Mouse (Mus musculus) stomach, postnatal 0 days (tissue): ENCODE data around the gene Eme2. TPM values are rescaled to one million over a fixed set of nuclear protein-coding genes. Genes with fewer than 3 reads are reported as not detected.
A peak's percentile ranks its signal among the peaks of the same experiment; 100 is the strongest.
"Not testable (repeated sequence)": the region's sequence is repeated elsewhere in the genome, so short reads cannot be mapped to it uniquely, and the experiment has no call there.

Experiments
- ATAC-seq: fragments of 200-750 bp; cut with Nextera tagmentation; 2 replicates; pipeline ENCODE4 v1.8.0; 2017; ENCODE audit not compliant: low FRiP score, low TSS enrichment
- DNase-seq: peaks from one replicate; pipeline ENCODE4 v3.0.0-alpha.2; 2016; ENCODE audit warnings: low spot score
- H3K27ac ChIP-seq: fragments of 300-500 bp; sonication (generic); replicated peaks from 2 replicates; pipeline ENCODE4 v1.5.1; 2014; ENCODE audit warnings: mild to moderate bottlenecking, control low read depth
- H3K27me3 ChIP-seq: fragments of 300-500 bp; sonication (generic); 2 replicates; pipeline ENCODE4 v1.6.1; 2014; ENCODE audit warnings: low read length; ENCODE audit not compliant: control insufficient read depth, insufficient read depth
- H3K36me3 ChIP-seq: fragments of 300-500 bp; sonication (generic); 2 replicates; pipeline ENCODE4 v1.6.1; 2014; ENCODE audit warnings: low read length, mixed read lengths; ENCODE audit not compliant: control insufficient read depth, insufficient read depth
- H3K4me1 ChIP-seq: fragments of 300-500 bp; sonication (generic); replicated peaks from 2 replicates; pipeline ENCODE4 v1.6.1; 2014; ENCODE audit warnings: antibody characterized with exemption; ENCODE audit not compliant: control insufficient read depth, insufficient read depth
- H3K4me2 ChIP-seq: fragments of 300-500 bp; sonication (generic); replicated peaks from 2 replicates; pipeline ENCODE4 v1.6.1; 2014; ENCODE audit warnings: low read depth, mild to moderate bottlenecking, control low read depth, moderate library complexity
- H3K4me3 ChIP-seq: fragments of 300-500 bp; sonication (generic); 2 replicates; pipeline ENCODE4 v1.5.1; 2014; ENCODE audit warnings: low read depth, low read length, control low read depth
- H3K9ac ChIP-seq: fragments of 300-500 bp; sonication (generic); 2 replicates; pipeline ENCODE4 v1.6.1; 2014; ENCODE audit warnings: mild to moderate bottlenecking, low read length, control low read depth, mixed read lengths
- H3K9me3 ChIP-seq: fragments of 300-500 bp; sonication (generic); 2 replicates; pipeline ENCODE4 v1.6.1; 2016; ENCODE audit warnings: low read length; ENCODE audit not compliant: control insufficient read depth
- CTCF ChIP-seq: IDR thresholded peaks from 2 replicates; pipeline ENCODE4 v1.5.1; 2016; ENCODE audit warnings: antibody characterized with exemption, low read depth, mild to moderate bottlenecking, moderate library complexity
- EP300 ChIP-seq: optimal IDR thresholded peaks from 2 replicates; pipeline ENCODE3; 2016; ENCODE audit warnings: antibody characterized with exemption
- WGBS: fragments of 180-500 bp; shearing (Covaris S2); extraction: QIAGEN DNeasy Blood & Tissue Kit; methylation state at CpG from one replicate; pipeline ENCODE4 v1.1.7; 2014; 5-methylcytosine and 5-hydroxymethylcytosine counted together
- polyA plus RNA-seq: library from polyadenylated mRNA; unstranded; fragments of >200 nt; fragmentation: Nextera tagmentation; extraction: Ambion mirVana; gene quantifications from 2 replicates; pipeline ENCODE4 v1.2.1, GENCODE M21; 2015

Gene Eme2
- 15.6 and 17.6 TPM in 2 replicates for polyA plus RNA-seq

GRCm38 (mm10) chr17:24894995-24895547 is at the start of gene Eme2, which contains the start of gene Mrps34:
Gene Eme2, minus strand, starts transcription at chr17:24895087.
Gene Mrps34, plus strand, starts transcription at chr17:24895116.
- ATAC-seq (peak; percentile 63), DNase-seq (peak; percentile 90)
- WGBS, result under 1% methylated on average over 61 of the region's 62 CpGs
- peak within 1 kb of the TSS; percentile 92 for H3K4me3 ChIP-seq
- peak within 1 kb of the TSS; percentile 93 for H3K9ac ChIP-seq
- H3K9me3 ChIP-seq, result no peaks in the 10 kb centered on the region
- H3K36me3 ChIP-seq, result peaks cover 20% of the 10 kb centered on the region
- peak within 1 kb of the TSS; percentile 91 for H3K27ac ChIP-seq
- H3K27me3 ChIP-seq, result no peaks in the 10 kb centered on the region
- TF ChIP-seq EP300, result no peak
- no peak for TF ChIP-seq CTCF
- H3K4me1 ChIP-seq, result peaks cover 5% of the 10 kb centered on the region
- H3K4me2 ChIP-seq, result peak within 1 kb of the TSS; percentile 99

GRCm38 (mm10) chr17:24943589-24943988 is 48.7 kb upstream of the Eme2 start:
- not testable (repeated sequence) for DNase-seq, H3K36me3 ChIP-seq, H3K9ac ChIP-seq, H3K27ac ChIP-seq, H3K4me1 ChIP-seq, H3K4me3 ChIP-seq, H3K27me3 ChIP-seq, H3K4me2 ChIP-seq, H3K9me3 ChIP-seq, ATAC-seq
- WGBS, result 87% methylated on average over 1 of the region's 1 CpGs

DNA sequence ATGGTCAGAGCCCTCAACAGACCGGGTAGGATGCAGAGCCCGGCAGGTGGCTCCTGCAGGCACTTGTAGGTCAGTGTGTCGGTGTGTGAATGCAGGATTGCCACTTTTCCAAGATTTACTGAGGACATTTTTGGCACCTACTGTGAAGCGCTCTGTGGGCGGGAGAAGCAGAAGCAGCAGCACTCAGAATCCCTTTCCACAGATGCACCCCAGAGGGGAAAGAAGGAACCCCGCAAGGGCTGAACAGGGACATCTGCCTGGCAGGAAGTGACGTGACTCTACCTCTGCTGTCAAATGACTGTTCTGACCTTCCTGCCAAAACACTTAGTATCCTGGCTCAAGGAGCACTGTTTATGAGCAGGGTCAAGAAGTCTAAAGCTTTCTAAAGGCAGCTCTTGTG is 48.1 kb upstream of the Eme2 start:
- DNase-seq (no peak), ATAC-seq (no peak)
- Histone ChIP-seq H3K36me3 (no peaks in the 10 kb centered on the region; the same call in 1 of the 2 replicates), H3K27ac (no peak overlapping the region), H3K4me2 (no peak overlapping the region), H3K4me1 (no peaks in the 10 kb centered on the region), H3K27me3 (no peaks in the 10 kb centered on the region), H3K9ac (no peak overlapping the region), H3K4me3 (no peak overlapping the region), H3K9me3 (no peaks in the 10 kb centered on the region)
- 86% methylated on average over 7 of the region's 7 CpGs for WGBS
- no peak for TF ChIP-seq CTCF
- no peak for TF ChIP-seq EP300

DNA sequence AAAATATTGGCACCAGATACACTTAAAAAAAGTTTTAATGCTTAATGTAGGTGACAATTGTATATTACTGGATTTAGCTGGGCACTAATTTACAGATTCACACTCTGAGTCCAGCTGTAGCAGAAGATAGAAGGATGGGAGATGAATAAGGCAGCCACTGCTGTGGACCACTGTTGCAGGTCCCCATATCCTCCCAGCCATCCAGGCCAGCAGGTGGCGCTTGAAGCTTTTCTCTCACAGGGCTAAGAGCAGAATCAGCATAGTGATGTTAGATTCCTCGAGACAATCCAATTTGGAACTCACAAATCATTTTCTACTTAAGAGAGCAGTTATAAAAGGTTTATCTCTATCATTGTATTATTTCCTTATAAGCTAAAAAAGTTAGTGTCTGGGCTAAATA is 47.6 kb upstream of the Eme2 start:
- not testable (repeated sequence) for H3K4me2 ChIP-seq, H3K9ac ChIP-seq, H3K4me3 ChIP-seq, H3K27ac ChIP-seq, H3K36me3 ChIP-seq, H3K9me3 ChIP-seq, H3K4me1 ChIP-seq, H3K27me3 ChIP-seq, DNase-seq
- WGBS, result 6% methylated on average over 2 of the region's 2 CpGs
- peak; percentile 61; the same call in 1 of the 2 replicates for ATAC-seq
- TF ChIP-seq CTCF, result peak; percentile 77

- peak; percentile 38 for TF ChIP-seq CTCF
- TF ChIP-seq EP300, result no peak
- no peaks in the 10 kb centered on the region for H3K9me3 ChIP-seq
- H3K4me3 ChIP-seq, result peak overlapping the region; percentile 74
- peak overlapping the region; percentile 82 for H3K9ac ChIP-seq
- H3K36me3 ChIP-seq, result no peaks in the 10 kb centered on the region
- ATAC-seq (no peak), DNase-seq (no peak)
- H3K27me3 ChIP-seq, result no peaks in the 10 kb centered on the region
- WGBS, result 42% methylated on average over 6 of the region's 6 CpGs
- H3K27ac ChIP-seq, result peak overlapping the region; percentile 83
- H3K4me2 ChIP-seq, result peak overlapping the region; percentile 80
- peaks cover 4% of the 10 kb centered on the region; the same call in 1 of the 2 replicates for H3K4me1 ChIP-seq
Measured at GRCm38 (mm10) chr17:24937266-24937665, 42.4 kb upstream of the Eme2 start.

DNA sequence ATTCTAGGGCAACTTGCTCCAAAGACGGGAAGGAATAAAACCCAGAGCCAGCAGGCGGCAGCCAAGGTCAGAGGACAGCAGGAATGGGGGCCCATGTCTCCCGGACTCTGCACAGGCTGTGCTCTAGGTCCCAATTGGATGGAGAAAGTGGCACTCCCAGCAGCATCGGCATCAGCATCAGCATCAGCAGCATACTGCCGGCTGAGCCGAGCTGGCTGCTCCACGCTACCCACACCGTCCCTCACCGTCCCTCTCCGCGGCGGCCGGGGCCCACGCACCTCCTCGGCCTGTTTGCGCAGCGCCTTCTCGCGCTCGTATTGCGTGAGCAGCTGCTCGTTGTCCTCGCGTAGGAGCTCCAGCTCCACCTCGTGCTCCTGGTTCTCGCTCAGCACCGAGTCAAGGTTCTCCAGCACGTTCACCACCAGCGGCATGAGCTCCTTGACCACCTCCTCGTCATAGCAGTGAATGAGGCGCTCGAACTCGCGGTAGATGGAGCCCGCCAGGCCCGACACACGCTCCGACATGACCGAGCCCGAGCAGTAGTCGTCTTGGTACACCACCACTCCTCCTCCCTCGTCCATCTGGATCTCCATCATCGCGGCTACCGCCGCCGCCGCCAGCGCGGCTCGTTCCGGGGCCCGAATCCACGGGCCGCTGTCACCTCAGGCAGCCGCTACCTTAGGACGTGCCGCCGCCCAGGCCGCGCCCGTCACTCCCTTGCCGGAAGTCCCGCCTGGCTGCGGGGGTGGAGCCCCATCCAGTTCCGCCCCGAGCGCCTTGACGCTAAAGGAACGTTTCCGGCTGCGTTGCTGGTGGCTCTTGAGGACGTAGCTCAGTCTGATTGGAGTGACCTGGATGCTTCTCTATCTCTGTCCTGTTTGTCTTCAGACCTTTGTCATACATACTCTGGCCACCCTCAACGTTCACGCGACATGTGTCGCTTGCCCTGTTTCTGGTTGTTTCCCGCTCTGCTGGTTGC is 41.7 kb upstream of the Eme2 start, which contains the start of gene Mapk8ip3:
Mapk8ip3 (minus strand) TSS at position 719 of the 979 bp plus-strand sequence.
- peak within 1 kb of the TSS; percentile 83 for H3K27ac ChIP-seq
- under 1% methylated on average over 78 of the region's 78 CpGs for WGBS
- TF ChIP-seq EP300 (no peak), CTCF (peak; percentile 57)
- no peaks in the 10 kb centered on the region for H3K27me3 ChIP-seq
- no peaks in the 10 kb centered on the region for H3K36me3 ChIP-seq
- peak within 1 kb of the TSS; percentile 74 for H3K4me3 ChIP-seq
- DNase-seq, result peak; percentile 97
- H3K9ac ChIP-seq, result peak within 1 kb of the TSS; percentile 82
- peak within 1 kb of the TSS; percentile 80 for H3K4me2 ChIP-seq
- peaks cover 4% of the 10 kb centered on the region; the same call in 1 of the 2 replicates for H3K4me1 ChIP-seq
- no peaks in the 10 kb centered on the region for H3K9me3 ChIP-seq
- peak; percentile 97 for ATAC-seq
